Mouse (Mus musculus) midbrain, embryonic 14.5 days (tissue): Measurements from ENCODE around the gene Snapc3. TPM values are rescaled to one million over a fixed set of nuclear protein-coding genes. Genes with fewer than 3 reads are reported as not detected.
"Not testable (repeated sequence)": the region's sequence is repeated elsewhere in the genome, so short reads cannot be mapped to it uniquely, and the experiment has no call there.

Experiments used
- ATAC-seq: fragments of 200-750 bp; cut with Nextera tagmentation; 2 replicates; pipeline ENCODE4 v1.8.0; 2017; ENCODE audit warnings: moderate number of reproducible peaks, moderate library complexity; ENCODE audit not compliant: low FRiP score, low TSS enrichment
- DNase-seq: peaks from one replicate; pipeline ENCODE4 v3.0.0-alpha.2; 2015
- H3K27ac ChIP-seq: fragments of 300-500 bp; sonication (generic); replicated peaks from 2 replicates; pipeline ENCODE4 v1.5.1; 2014; ENCODE audit warnings: mild to moderate bottlenecking, low read depth, low read length, moderate library complexity
- H3K27me3 ChIP-seq: fragments of 300-500 bp; sonication (generic); 2 replicates; pipeline ENCODE4 v1.6.1; 2014; ENCODE audit warnings: low read length, control low read depth, mixed read lengths; ENCODE audit not compliant: control insufficient read depth, insufficient read depth
- H3K36me3 ChIP-seq: fragments of 300-500 bp; sonication (generic); 2 replicates; pipeline ENCODE4 v1.6.1; 2014; ENCODE audit warnings: low read length, control low read depth; ENCODE audit not compliant: control insufficient read depth, insufficient read depth
- H3K4me1 ChIP-seq: fragments of 300-500 bp; sonication (generic); 2 replicates; pipeline ENCODE4 v1.6.1; 2014; ENCODE audit warnings: mild to moderate bottlenecking, antibody characterized with exemption, low read length, control low read depth; ENCODE audit not compliant: control insufficient read depth, insufficient read depth
- H3K4me2 ChIP-seq: fragments of 300-500 bp; sonication (generic); 2 replicates; pipeline ENCODE4 v1.6.1; 2014; ENCODE audit warnings: mild to moderate bottlenecking, low read length, moderate library complexity
- H3K4me3 ChIP-seq: fragments of 300-500 bp; sonication (generic); replicated peaks from 2 replicates; pipeline ENCODE4 v1.5.1; 2014; ENCODE audit warnings: low read depth, low read length
- H3K9ac ChIP-seq: fragments of 300-500 bp; sonication (generic); replicated peaks from 2 replicates; pipeline ENCODE4 v1.6.1; 2014; ENCODE audit warnings: mild to moderate bottlenecking, low read length, moderate library complexity
- H3K9me3 ChIP-seq: fragments of 300-500 bp; sonication (generic); 2 replicates; pipeline ENCODE4 v1.6.1; 2016; ENCODE audit warnings: low read length, control low read depth, mixed read lengths; ENCODE audit not compliant: control insufficient read depth
- WGBS: fragments of 180-500 bp; shearing (Covaris S2); extraction: QIAGEN DNeasy Blood & Tissue Kit; methylation state at CpG from one replicate; pipeline ENCODE4 v1.1.7; 2014; 5-methylcytosine and 5-hydroxymethylcytosine counted together
- polyA plus RNA-seq: library from polyadenylated mRNA; unstranded; fragments of >200 nt; fragmentation: Nextera tagmentation; extraction: Ambion mirVana; gene quantifications from 2 replicates; pipeline ENCODE4 v1.2.1, GENCODE M21; 2014

The Snapc3 gene
- polyA plus RNA-seq, 1 experiment from 2014 or later: 86.8 TPM

DNA sequence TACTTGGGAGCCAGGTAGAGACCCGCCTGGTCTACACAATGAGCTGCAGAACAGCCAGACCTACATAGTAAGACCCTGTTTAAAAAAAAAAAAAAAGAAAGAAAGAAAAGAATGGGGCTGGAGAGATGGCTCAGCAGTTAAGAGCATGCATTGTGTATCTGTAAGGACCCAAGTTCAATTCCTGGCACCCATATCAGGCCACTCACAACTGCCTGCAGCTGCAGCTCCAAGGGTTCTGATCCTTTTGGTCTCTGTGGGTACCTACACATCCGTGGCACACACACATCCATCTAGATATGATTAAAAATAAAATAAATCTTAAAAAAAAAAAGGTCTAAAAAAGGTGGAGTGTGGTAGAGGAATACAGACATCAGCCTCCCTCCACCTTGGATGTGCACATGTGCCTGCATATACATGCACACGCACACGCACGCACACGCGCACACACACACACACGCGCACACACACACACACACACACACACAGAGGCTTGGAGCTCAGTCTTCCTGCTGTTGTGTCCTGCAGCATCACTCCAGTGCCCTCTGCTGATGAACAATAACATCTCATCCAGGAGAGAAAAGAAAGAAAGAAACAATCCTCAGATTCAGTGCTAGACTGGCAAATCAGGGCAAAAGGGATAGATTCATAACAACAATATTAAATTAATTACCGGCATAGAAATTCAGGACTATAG lies 97.6 kb downstream of the Snapc3 start:
- Histone ChIP-seq H3K4me2 (no peak overlapping the region), H3K4me1 (no peaks in the 10 kb centered on the region), H3K4me3 (no peak overlapping the region), H3K9me3 (no peaks in the 10 kb centered on the region), H3K9ac (no peak overlapping the region), H3K27ac (no peak overlapping the region), H3K36me3 (no peaks in the 10 kb centered on the region), H3K27me3 (no peaks in the 10 kb centered on the region)
- DNase-seq (peak; percentile 68), ATAC-seq (no peak)
- WGBS: 89% methylated on average over 10 of the region's 10 CpGs

DNA sequence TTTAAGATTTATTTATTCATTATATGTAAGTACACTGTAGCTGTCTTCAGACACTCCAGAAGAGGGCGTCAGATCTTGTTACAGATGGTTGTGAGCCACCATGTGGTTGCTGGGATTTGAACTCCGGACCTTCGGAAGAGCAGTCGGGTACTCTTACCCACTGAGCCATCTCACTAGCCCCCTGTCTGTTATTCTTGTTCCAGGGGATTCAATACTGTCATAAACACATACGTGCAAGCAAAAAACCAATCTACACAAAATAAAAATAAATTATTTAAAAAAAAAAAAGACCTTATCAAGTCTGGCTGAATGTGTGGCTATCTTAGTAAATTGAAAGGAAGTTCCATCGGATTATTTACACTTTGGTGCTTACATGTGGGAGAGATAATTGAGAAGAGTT lies 98.6 kb downstream of the Snapc3 start:
- not testable (repeated sequence) for H3K27ac ChIP-seq, ATAC-seq, H3K9me3 ChIP-seq, H3K36me3 ChIP-seq, H3K4me3 ChIP-seq, H3K27me3 ChIP-seq, H3K4me1 ChIP-seq, H3K4me2 ChIP-seq, H3K9ac ChIP-seq, DNase-seq
- 93% methylated on average over 5 of the region's 6 CpGs for WGBS

Other genes with a start within 250 kb of the Snapc3 start
- 5.9 and 6.1 TPM in 2 replicates for gene Ttc39b, start 93.5 kb upstream of the Snapc3 start, polyA plus RNA-seq
- gene Psip1, start 68.7 kb downstream of the Snapc3 start, polyA plus RNA-seq: 381 and 396 TPM in 2 replicates
- gene Ccdc171, start 107.8 kb downstream of the Snapc3 start, polyA plus RNA-seq: 3.5 and 4.7 TPM in 2 replicates